Mouse (Mus musculus) frontal cortex, adult 2 months (tissue): ENCODE data around the gene Ipo4. TPM values are rescaled to one million over a fixed set of nuclear protein-coding genes. Genes with fewer than 3 reads are reported as not detected.

Experiments used
- DNase-seq, 2 experiments: peaks; one replicate each; pipeline ENCODE4 v3.0.0; 2022; ENCODE audit warnings: low spot score in 1 of 2; ENCODE audit errors: extremely low spot score in 1 of 2
- polyA plus RNA-seq: library from polyadenylated mRNA; depleted of rRNA; stranded (reverse); fragments of >200 nt; gene quantifications from 2 replicates; pipeline ENCODE4 v1.2.3, GENCODE M21; 2012

Ipo4 gene
- polyA plus RNA-seq, 1 experiment = 139 TPM

DNA sequence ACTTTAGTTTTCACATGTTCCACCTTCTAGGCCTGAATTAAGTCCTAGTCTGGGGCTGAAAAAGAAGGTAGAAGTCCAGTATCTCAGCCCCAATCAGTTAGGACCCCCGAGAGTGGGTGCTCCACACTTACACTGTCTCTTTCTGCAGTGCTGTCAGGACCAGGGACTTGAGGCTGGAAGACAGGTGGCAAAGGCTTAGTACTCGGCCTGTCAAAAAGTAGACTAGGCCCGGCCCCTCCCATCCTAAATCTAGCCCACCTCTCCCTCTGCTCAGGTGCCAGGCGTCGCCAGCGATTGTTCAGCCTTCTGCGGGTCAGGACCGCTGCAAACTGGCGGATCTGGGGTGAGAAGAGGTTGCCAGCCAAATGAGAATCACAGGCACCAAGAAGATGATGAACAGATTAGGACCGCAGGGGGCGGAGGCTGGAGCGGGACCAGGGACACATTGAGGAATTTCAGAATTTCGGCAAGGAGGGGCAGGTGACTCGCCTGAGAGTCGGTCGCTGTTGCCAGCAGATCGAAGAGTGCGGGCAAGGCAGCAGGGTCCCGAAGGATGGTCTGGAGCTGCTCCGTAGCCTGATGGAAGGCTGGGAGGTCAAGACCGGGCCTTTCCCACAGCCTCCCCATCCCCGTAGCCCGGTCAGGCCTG is 759 bp downstream of the Ipo4 start:
- peak in 1 of 2 experiments; percentile 25 for DNase-seq

- DNase-seq = peak in 1 of 2 experiments; percentile 54
Observed at GRCm38 (mm10) chr14:55629312-55629711, 6.4 kb downstream of the Ipo4 start.

- DNase-seq = no peak
Observed at GRCm38 (mm10) chr14:55628077-55628827, 7.5 kb downstream of the Ipo4 start.

- DNase-seq = no peak
Observed at GRCm38 (mm10) chr14:55618486-55619195, 17.1 kb downstream of the Ipo4 start.

DNA sequence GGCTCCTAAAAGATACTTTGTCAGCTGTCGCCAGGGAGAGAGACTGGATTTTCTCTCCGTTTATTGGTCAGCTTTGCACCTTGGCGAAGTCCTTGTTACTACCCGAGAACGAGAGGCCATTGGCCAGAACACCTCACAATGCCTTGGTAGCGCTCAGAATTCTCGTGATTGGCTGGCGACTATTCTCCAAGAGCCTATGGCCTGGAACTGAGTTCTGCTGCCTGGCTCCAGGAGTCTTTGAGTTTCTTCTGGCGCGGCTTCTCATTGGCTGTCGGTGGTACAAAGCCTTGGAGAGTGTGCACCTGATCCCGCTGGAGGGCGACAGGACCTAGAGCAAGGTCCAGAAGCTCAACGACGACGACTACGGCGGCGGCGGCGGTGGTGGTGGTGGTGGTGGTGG is 17.9 kb downstream of the Ipo4 start, which contains the start of gene Rec8:
Gene Rec8 (plus strand): TSS at position 216 of the 400 bp plus-strand sequence.
- no peak for DNase-seq

GRCm38 (mm10) chr14:55616844-55617243 is 18.9 kb downstream of the Ipo4 start:
- DNase-seq = no peak

- DNase-seq = no peak
Observed at GRCm38 (mm10) chr14:55615876-55616275, 19.9 kb downstream of the Ipo4 start.

DNA sequence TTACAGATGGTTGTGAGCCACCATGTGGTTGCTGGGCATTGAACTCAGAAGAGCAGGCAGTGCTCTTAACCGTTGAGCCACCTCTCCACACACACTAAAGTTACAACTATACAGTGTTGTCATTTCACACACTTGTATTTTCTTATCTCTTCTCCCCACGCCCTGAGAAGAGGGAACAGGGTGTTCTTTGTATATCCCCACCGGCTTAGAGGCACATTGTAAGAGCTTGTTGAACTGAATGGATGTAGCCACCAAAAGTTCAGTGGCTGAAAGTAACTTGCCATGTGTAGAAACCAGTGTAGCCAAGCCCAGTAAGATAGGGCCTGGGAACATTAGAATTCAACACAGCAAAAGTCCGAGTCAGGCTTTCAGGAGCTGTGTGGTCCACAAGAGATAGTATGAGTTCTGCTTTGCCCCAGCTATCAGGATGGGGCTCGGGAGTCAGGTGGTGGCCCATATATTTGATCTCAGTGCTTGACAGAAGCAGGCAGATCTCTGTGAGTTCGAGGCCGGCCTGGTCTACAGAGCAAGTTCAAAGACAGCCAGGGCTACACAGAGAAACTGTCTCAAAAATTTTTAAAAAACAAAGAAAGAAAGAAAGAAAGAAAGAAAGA is 21.1 kb downstream of the Ipo4 start:
- DNase-seq = no peak

DNA sequence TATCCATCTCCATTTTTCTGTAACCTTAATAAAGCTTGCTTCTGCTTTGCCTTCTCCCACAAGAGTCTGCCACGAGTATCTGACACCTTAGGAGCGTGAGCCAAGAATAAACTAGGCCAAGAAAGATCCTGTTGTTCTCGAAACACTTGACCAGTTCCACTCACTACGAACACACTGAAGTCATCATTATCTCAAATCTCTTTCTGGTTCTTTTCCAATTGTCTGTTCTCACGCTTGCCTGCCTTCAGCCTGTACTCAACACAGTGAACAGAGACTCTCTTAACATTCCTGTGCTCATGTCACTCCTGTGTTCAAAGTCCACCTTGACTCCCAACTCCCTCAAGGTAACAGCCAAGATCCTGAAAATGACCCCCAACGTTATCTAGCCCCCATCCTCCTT is 22.4 kb downstream of the Ipo4 start:
- no peak for DNase-seq

DNA sequence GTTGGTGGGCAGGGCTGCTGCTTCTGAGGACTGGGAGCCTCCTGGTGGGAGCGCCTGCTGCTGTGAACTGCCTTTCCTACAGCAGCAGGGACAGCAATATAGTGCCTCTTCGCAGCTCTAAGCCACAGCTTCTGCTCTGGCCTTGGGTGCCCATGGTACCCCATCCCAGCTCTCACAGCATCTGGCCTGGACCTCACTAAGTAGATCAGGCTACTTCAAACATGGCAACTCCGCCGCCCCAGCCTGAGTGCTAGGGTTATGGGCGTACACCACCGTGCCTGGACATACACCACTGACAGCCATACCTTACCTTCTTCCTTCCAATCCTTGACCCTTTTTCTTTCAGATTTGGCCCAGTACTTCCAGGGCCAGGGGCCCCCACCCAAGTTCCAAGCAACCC is 27.4 kb downstream of the Ipo4 start:
- DNase-seq = no peak

DNA sequence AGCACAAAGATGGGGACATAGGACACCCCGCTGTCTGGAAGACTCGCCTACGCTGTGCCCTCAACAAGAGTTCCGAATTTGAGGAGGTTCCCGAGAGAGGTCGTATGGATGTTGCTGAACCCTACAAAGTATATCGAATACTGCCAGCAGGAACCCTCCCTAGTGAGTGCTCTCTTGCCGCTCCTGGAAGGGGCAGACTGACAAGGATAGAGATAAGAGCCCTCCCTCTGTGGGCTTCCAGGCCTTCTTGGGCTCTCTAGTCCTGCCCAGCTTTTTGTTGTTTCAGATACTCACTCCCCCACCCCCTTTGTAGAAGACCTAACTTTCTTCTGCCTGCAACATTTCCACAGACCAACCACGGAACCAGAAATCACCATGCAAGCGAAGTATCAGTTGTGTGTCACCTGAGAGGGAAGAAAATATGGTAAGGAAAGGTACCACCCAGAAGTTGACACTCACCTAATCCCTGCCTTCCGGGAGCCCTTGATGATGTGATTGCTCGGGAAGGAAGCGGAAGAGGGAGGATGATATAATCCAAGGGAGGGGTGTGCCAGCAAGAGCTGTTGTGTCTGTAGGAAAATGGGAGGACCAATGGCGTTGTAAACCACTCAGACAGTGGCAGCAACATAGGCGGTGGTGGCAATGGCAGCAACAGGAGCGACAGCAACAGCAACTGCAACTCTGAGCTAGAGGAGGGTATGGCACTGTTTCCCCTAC is 29.9 kb downstream of the Ipo4 start:
- no peak for DNase-seq

- no peak for DNase-seq
Observed at GRCm38 (mm10) chr14:55604823-55605222, 30.9 kb downstream of the Ipo4 start.

DNA sequence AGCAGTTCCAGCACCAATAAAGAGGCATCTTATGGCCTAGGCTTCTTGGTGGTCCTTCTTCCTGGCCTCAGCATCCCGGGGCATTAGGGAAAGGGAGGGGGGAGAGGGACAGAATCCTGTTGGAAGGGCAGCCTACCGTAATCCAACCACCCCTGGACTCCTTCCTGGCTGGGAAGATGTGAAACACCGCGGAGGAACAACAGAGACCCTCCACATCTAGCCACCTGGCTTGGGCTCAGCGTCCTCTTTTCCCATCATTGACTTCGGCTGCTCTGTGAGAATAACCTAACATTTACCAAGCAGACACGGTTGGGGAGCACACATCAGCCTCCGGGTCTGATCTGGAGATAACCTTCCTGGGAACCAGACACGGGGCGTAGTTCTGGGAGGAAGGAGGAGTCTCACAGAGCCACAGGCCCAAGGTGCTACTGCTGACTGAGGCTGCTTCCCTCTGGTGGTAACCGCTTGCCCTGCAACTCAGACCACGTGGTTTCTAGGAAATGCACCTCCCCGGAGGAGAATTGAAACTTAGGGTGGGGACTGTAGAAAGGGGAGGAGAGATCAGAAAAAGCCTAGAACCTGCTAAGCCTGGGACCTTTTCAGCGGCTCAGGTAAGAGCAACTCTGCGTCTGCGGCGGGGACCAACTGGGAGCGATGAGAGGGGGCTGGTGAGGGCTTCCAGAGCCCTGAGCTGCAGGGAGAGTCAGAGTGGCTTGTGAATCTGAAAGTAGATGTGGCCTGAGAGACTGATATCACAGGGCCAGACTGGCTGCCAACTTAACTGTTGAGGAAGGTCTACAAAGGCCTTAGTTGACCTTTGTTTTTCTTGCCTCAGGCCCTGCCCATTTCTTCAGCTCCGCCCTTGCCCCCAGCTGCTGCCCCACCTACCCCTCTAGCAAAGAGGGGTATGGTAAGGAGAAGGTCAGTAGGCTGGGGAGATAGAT is 31.9 kb downstream of the Ipo4 start:
- DNase-seq = peak; percentile 78 to 90

DNA sequence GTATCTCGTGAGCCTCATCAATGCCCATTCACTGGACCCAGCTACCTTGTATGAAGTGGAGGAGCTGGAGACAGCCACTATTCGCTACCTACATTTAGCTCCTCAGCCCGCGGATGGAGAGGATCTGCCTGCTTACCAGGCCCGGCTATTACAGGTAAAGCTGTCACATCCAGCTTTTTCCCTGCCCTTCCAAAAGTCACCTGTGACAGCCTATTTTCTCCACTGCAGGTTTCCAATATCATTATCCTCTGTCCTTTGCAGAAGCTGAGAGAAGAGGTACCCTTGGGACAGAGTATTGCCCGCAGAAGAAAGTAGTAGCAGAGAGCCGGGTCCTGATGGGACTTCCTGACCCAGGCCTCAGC is 32.5 kb downstream of the Ipo4 start, which contains the start of gene Irf9:
Gene Irf9 (plus strand): TSS at position 301 of the 362 bp plus-strand sequence.
- DNase-seq = no peak

DNA sequence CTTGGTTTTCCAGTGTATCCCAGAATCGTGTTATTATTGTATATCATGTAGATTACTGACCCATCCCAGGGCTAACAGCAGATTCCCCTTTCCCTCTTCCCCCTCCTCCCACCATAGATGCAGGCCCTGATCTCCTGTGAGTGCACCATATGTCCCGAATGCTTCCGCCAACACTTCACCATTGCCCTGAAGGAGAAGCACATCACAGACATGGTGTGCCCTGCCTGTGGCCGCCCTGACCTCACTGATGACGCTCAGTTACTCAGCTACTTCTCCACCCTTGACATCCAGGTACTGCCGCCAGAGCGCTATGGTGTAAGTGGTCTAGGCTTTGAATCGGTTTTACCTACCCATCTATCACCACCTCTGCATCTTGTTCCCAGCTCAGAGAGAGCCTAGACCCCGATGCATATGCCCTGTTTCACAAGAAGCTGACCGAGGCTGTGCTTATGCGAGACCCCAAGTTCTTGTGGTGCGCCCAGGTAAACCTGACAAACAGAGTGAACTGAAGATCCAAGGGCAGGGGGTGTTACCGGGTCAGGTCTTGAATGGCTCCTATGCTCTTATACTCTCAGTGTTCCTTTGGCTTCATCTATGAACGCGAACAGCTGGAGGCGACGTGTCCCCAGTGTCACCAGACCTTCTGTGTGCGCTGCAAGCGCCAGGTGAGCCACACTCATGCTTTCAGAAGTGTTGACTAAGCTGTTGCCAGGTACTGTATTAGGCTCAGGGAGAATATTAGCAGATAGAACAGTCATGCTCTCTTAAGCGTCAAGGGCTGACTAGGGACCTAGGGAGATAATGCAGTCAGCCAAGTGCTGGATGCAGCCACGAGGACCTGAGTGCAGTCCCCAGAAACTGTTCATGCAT is 37.0 kb downstream of the Ipo4 start:
- no peak for DNase-seq

GRCm38 (mm10) chr14:55596036-55596690 is 39.6 kb downstream of the Ipo4 start:
- DNase-seq = no peak

DNA sequence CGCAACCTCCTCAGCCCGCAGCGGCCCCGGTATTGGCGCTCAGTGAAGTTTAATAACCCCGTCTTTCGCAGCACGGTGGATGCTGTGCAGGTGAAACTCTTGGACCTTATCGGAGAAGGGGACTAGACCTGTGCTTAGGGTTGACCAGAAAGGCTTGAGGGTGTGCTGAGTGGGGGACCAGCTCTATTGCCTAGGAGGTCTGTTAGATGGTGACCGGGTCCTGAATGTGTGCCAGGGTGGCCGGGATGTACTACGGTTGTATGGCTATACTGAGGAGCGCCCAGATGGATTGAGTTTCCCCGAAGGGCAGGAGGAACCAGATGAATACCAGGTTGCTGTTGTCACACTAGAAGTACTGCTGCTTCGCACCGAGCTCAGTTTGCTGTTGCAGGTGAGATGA is 43.5 kb downstream of the Ipo4 start:
- DNase-seq = no peak

DNA sequence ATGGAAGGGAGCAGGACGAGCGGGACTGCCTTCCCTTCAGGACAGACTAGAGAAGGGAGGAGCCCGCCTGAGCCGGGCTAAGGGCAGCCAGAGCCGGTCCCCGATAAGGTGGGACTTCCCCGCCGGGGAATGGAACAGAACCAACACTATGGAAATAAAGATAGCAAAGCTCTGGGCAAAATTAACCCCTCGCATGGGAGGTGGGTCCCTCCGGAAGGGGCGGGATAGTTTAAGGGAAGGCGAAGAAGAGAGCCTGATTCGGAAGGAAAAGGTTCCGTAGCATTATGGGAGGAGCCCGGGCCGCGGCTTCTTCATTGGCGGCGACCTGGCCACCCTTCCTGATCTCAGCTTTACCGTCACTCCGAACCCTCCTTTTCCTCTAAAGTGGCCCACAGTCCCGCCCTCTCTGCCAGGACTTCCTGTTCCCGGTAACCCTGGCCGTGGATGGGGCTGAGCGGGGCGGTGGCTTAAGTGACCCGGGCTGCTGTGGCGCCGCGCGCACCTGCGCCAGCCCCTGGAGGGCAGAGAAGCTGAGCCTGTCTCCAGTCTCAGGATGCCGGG is 44.3 kb downstream of the Ipo4 start, which contains the start of gene Rnf31:
Gene Rnf31 (plus strand): TSS at position 378 of the 561 bp plus-strand sequence.
- peak; percentile 94 to 96 for DNase-seq
